Mouse (Mus musculus): ENCODE results near the gene Glg1.
"Not testable (repeated sequence)": the region's sequence is repeated elsewhere in the genome, so short reads cannot be mapped to it uniquely, and the experiment has no call there.

Gene Glg1

DNA sequence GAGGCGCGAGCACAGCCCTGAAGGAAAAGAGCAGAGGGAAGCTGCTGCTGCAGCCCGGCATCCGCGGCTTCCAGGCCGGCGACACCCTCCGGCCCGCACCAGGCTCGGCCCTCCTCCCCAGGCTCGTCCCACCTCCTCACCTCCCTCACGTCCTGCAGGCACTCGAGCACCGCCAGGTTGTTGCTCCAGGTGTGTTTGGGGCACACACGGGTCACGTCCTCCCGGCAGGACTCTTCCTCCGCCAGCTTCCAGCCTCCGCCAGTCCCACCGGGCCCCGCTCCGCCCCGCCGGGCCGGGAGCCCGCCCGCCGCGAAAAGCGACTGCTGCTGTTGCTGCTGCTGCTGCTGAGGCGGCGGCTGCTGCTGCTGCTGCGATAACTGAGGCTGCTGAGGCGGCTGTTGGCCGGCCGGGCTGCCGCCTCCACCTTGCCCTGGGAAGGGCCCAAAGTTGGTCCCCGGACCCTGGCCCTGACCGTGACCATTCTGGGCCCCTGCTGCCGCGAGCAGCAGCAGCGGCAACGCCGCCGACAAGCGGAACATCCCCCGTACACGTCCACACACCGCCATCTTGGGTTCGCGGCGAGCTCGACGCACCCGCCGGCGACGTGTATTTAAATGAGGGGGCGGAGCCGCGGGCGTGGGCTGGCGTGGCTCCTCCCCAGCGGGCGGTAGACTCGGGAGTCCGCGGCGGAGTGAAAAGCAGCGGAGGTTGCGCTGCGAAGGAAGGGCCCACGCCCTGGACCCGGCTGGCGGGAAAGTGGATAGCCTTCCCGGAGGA lies at the start of gene Glg1:
Glg1 (minus strand) TSS at position 586 of the 777 bp plus-strand sequence.
- DNase-seq (ENCODE audit: low spot score), result peak; percentile 94

DNA sequence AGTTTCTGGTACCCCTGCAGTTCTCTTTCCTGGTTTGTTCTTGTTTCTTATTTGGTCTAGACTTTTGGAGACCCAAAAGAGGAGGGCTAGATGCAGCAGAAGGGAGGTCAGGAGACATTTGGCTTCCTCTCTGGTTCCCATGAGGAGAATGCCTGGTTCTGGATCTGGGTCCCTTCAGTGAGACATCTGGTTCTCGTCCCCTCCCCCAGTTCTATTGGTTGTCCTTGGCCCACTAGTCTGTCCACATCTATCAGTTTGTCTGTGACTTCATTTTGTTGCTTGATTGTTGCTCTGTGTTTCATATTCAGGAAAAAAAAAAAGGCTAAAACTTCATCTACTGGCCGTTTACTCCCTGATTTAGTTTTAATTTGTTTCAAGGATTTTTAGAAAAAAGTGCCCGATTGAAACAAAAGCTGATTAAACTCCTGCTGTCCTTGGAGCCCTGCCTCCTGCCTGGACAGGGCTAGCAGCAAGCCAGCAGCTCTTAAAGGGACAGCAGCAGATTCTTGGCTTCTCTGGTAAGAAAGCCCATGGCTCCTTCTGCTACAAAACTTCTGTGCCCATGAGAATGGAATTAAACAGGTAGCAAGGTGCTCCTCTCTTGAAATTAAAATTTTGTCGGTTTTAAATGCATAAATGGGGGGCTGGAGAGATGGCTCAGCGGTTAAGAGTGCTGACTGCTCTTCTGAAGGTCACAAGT lies 46.2 kb upstream of the Glg1 start:
- peak; percentile 8 for DNase-seq (ENCODE audit: low spot score)

DNA sequence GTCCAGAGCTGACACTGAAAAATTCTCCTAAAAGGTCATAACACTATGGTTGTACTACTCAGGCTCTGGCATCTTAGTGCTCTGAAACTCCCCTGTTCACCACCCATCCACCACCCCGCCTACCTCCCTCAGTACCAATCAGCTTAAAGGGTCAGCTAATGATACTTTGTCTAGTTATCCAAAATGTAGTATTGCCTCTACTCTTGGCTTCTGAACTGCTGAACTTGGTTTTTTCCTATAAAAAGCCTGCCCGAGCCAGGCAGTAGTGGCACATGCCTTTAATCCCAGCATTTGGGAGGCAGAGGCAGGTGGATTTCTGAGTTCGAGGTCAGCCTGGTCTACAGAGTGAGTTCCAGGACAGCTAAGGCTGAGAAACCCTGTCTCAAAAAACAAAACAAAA lies 45.3 kb upstream of the Glg1 start:
- no peak for DNase-seq (ENCODE audit: low spot score)

DNA sequence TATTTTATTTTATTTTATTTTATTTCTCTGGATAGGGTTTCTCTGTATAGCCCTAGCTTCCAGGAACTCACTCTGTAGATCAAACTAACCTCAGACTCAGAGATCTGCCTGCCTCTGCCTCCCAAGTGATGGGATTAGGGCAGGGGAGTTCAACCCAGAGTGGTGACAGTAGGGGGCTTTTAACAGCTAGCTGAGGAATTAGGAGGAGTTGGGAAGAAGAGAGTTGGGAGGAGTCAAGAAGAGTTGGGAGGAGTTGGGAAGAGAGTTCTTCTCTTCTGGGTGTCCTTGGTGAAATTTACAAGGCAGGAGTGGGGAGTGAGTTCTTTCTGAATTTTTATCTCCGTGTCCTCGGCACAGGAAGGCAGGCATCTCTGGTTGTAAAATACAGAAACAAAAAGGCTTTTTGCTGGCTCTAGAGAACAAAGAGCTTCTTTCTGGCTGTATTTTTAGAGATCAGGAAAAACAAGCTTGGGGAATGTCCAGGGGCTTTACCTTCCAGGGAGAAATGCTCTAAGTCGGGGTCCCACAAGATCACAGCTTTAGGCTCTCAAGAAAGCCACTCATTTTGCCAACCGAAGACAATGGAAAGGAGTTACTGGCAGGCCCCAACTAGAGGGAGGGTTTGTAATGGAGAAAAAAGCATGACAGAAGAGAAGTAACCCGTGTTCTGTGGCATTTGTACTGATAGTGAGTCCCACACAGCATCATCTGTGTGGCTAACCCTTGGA lies 44.2 kb upstream of the Glg1 start:
- not testable (repeated sequence) for DNase-seq (ENCODE audit: low spot score)

DNA sequence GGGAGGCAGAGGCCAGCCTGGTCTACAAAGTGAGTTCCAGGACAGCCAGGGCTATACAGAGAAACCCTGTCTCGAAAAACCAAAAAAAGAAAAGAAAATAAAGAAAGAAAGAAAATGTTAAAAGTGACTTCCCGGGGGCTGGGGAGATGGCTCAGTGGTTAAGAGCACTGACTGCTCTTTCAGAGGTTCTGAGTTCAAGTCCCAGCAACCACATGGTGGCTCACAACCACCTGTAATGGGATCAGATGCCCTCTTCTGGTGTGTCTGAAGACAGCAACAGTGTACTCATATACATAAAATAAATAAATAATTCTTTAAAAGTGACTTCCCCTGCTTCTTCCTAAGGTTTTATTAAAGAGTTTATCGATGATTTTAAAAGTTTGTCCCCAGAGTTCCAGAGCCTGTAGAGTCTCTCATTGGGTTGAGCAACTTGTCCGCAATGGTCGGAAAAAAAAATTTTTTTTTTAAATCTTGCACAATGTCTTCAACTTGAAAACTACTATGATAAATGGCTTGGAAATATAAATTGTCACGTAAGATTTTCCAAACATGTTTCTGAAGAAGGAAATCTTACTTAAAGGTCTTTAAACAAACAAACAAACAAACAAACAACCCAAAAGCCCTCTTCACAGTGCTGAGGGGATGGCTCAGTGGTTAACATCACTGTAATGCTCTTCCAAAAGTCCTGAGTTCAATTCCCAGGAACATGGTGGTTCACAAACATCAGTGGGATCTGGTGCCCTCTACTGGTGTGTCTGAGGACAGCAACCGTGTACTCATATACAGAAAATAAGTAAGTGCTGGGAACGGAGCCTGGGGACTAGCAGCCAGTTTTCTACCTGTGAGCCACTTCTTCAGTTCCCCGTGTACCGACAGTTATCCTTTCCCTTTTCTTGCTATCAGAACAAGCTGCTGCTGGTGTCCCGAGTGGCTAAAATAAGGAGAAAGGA lies 41.9 kb upstream of the Glg1 start:
- DNase-seq (ENCODE audit: low spot score), result peak; percentile 23

DNA sequence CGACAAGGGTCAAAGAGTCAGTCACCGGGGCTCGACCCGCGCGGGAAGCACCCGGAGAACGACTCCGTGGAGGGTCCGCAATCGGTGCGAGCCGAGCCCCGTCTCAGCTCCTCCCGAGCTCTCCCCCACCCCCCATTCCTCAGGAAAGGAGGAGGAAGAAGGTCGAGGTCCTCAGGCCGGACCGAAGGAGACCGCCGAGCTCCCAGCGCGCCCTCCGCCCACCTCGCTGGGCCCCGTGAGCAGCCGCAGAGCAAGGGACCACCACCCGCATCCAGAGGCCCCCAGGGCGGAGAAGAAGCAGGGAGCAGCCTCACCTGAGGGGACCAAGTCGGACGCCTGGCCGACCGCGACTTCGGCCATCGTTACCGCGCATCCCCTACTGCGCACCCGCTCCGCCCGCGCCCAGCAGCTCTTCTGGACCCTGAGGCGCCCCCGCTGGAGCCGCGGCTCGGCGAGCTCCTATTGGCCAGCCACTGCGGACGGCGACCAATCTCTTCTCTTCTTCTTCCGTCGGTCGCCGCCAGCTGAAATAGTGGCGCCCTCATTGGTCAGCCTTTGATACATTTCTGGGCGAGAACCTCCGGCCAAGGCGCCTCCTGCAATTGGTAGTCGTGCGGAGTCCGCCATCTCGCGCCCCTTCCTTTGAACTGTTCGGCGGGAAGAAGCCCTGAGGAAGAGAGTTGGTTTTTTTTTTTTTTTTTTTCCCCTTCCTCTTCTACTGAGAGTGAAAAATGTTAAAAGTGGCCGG lies 41.0 kb upstream of the Glg1 start, which contains the start of gene Rfwd3:
Rfwd3 (minus strand) TSS at position 402 of the 748 bp plus-strand sequence.
- peak; percentile 96 for DNase-seq (ENCODE audit: low spot score)

DNA sequence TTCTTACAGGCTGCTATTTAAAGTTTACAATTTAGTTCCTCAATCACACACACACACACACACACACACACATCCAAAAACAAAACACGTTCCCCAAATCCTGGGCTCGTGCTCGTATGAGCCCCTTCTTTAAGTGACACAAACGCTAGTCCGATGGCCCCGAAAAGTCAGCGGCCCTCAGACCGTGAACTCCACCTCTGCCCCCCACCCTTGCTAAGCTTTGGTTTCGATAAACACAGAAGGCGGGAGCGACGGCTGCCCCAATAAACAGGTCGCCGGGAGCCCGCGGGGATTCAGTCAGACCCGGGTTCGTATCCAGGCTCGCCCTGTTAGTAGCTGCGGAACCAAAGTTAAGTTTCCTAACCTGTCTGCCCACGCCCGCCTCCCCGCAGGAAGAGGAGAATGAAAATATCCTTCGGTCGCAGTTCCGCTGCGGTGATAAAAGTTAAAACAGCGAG lies 40.4 kb upstream of the Glg1 start:
- peak; percentile 62 for DNase-seq (ENCODE audit: low spot score)

DNA sequence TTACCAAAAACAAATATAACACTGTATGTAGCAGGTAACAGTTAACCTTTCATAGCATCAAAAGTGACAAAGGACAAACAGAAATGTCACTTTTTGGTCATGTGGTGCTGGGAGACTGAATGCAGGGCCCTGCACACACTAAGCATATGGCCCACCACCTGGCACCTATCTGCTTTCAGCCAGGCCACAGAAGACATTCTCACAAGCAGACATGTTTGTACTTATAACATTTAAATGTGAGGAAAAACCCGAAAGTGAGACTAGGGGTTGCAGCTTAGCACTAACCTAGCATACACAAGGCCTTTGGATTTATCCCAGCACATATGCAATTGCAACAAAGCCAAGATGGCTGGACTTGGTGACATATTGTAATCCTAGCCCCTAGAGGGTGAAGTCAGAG lies 39.0 kb upstream of the Glg1 start:
- DNase-seq (ENCODE audit: low spot score), result peak; percentile 3

DNA sequence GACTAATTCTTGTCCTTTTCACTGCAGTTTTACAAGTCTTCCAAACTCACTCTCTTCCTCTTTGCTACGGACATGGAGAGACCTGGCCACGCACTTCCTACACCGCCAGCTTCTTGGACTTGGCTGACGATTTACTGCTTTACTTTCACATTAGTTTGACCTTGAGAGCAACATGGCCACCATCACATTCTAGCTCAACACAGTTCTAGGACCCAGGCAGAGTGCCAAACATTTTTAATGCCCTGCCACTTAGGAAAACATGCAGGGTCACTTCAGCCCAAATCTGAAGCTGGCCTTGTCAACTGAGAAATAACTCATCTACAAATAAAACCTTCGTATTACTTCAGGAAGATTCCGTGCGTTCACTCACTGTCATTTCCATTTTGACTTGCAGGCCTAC lies 32.7 kb upstream of the Glg1 start:
- DNase-seq (ENCODE audit: low spot score), result no peak

DNA sequence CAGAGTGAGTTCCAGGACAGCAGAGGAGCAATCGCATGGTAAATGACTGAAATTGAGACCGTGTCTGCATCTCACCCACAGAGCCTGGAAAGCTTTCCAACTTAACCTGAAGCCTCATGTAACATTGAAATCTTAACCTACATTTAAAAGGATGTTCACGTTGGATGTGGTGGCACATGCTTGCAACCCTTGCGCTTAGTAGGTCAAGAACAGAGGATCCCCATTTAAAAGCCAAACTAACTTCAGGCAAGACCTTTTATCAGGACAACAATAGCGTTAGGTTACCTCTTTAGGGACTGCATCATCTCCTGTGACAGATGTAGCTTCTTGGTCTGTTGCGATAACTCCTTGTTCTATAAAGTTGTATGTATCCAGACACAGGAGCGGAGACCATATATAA lies 31.6 kb upstream of the Glg1 start:
- DNase-seq (ENCODE audit: low spot score), result no peak

DNA sequence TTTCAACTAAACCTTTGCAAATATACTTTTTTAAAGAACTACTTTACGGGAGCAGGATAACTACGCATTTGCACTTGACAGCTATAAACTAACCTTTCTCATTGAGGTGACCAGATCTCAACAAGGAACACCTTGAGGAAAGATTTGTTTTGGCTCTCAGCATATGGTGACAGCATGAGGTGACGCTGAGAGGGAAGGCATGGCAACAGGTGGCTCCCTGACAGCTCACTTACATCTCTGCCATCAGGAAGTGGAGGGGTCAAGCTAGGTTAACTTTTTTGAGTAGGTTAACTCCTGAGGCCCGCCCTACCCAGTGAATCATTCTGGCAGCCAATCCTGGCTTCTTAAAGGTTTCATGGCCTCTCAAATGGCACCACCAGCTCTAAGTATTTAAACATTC lies 26.6 kb upstream of the Glg1 start:
- DNase-seq (ENCODE audit: low spot score), result no peak

DNA sequence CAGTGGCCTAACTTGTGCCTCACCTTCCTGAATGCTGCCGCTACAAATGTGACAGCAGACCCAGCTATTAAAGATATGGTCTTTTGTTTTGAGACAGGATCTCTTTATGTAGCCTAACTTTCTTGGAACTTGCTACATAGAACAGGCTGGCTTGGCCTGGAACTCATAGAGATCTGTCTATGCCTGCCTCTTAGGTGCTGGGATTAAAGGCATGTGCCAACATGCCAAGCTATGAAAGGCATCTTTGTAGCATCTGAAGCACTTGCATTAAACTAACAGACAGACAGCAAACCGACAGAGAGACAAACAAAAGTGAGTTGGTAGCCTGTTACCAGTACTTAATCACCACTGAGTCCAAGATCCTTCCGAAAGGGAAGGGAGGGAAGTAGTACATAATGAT lies 23.1 kb upstream of the Glg1 start:
- DNase-seq (ENCODE audit: low spot score), result no peak

DNA sequence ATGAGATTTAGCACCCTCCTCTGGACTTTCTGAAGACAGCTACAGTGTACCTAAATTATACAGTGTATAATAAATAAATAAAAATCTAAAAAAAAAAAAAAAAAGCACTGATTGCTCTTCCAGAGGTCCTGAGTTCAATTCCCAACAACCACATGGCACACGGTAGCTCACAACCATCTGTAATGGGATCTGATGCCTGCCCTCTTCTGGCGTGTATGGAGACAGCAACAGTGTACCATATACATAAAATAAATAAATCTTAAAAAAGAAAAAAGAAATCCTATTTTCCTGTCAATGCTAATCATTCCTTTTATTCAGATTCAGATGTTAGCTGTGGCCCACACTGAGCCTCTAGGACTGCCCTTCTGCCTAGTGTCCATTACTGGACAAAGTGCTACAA lies 9.3 kb upstream of the Glg1 start:
- DNase-seq (ENCODE audit: low spot score), result no peak

DNA sequence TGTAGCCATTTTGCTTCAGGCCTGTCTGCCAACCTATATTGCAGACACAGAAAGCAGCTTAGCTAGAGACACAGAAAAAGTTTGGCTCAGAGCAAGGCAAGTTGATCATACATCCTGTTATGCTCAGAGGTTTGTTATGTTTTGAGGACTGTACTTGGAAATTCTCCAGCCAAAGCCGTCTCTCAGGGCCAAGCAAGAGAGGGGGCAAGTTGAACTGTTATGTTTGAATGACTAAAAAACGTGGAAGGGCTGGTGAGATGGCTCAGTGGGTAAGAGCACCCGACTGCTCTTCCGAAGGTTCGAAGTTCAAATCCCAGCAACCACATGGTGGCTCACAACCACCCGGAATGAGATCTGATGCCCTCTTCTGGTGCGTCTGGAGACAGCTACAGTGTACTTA lies 7.1 kb upstream of the Glg1 start:
- DNase-seq (ENCODE audit: low spot score), result not testable (repeated sequence)

DNA sequence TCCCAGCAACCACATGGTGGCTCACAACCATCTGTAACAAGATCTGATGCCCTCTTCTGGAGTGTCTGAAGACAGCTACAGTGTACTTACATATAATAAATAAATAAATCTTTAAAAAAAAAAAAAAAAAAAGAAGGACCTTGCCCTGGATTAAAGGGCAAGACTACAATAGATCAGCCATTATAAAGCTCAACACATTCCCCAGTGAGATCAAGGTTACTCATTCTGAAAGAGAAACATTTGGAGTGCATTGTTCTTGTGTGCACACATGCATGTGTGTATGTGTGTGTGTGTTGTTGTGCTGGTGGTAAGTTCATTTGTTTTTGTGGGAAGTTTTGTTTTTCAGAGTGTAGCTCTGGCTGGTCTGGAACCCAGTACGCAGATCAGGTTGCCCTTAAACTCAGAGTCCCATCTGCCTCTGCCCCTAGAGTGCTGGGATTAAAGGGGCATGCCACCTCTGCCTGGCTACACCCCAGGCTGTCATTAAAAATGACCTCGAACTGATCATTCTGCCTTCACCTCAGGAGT lies 5.7 kb upstream of the Glg1 start:
- DNase-seq (ENCODE audit: low spot score), result no peak

DNA sequence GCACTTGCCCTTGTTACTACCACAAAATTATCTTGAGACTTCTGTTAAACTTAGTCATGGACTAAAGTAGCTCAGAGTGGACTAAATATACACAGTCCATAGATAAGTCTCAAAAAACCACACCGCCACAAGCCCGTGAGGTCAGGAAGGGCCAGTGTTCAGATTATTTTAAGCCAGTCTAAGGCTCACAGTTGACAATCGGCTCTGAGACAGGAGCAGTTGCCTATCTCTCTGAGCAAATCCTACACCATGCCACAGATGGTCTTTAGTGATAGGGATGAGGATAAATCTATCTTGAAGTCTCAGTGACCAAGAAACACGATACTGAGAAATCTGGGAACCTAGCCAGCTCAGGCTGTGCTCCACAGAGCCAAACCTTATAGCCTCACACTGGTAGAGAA lies 3.0 kb upstream of the Glg1 start:
- DNase-seq (ENCODE audit: low spot score), result no peak

DNA sequence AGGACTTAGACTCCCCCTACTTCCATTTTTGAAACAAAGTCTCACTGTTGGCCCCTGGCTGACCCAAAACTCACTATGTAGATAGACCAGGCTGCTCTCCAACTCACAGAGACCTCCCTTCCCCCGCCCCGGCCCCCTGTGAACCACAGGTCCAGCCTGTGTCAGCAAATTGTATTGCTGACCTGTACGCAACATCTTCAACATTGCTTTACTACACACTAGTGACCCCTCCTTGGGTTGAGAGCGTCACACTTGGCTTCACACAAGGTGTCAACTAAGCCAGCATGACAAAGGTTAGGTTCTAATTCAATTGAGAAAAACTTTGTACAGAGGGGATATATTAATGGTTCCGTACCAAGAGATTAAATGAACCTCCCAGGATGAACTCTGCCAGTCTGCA lies 1.2 kb upstream of the Glg1 start:
- DNase-seq (ENCODE audit: low spot score), result no peak

DNA sequence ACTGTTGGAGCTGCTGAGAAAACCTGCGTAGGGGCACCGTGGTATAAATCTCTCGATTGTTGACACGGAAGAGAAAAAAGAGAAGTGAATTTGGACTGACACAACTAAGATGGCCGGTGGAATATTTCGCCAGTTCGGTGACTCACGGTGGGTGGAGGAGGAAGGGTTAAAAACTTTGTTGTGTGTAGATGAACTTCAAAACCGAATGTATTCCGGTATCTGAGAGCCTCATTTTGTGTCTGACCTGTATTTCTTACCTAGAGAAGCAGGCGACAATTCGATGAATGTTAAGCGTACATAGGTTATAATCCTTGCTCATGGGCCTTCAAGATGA lies 359 bp upstream of the Glg1 start:
- no peak for DNase-seq (ENCODE audit: low spot score)

DNA sequence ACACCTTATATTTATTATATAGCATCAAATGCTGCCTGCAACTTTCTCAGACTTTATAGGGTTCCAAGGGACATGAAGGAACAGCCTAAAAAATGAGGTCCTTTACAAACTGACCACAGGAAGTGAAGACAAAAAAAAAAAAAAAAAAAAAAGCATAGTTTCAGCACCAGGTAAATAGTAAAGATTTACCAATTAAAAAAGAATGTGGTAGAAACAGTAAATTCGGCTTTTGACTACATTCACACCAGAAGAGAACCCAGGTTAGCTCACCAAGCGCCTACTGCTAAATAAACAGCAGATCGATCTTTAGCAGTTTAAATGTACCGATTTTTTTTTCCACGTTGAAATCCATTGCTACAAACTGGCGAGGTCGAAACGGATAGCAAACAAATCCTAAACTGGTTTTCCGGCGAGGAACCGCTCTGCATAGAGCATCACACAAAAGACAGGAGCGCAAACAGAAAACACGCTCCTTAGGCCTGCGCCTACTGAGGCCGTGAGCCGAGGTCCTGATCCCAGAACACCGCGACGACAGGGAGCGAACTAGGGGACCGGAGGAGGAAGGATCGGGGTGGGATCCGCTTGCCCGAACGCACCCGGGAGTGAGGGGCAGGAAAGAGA lies 896 bp downstream of the Glg1 start:
- no peak for DNase-seq (ENCODE audit: low spot score)

DNA sequence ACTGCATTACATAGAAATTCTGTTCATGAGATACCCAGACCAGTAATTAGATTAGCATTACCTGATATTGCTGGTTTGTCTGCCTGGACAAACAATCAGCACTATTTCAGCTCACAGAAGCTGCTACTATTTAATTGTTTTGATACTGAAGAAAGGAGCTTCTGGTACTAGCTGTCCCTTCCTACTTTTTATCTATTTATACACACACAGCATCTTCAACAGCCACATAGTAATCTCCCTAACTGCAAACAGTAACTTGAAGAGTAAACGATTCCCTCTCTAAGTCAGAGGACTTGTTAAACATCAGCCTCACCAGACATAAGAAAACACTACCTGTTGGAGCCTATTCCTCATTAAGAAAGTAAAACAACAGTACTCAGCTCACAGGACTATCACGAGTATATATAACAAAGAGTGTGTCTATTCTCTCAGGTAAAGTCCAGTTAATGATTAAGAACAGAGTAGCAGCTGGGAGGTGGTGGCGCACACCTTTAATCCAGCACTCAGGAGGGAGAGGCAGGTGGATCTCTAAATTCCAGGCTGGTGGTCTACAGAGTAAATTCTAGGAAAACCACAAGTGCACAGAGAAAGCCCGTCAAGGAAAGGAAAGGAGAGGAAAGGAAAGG lies 6.4 kb downstream of the Glg1 start:
- no peak for DNase-seq (ENCODE audit: low spot score)

All from retina, embryonic 14.5 days (tissue).